Mouse (Mus musculus): Measurements from ENCODE around the gene Krt2. TPM values are rescaled to one million over a fixed set of nuclear protein-coding genes. Genes with fewer than 3 reads are reported as not detected.

The Krt2 gene
- 0.03 TPM in 1 of 2 replicates, not detected in the other for polyA plus RNA-seq (2012; rRNA removed)

GRCm38 (mm10) chr15:101817875-101818274 lies at the start of gene Krt2:
Gene Krt2, minus strand, starts transcription at chr15:101818169.

GRCm38 (mm10) chr15:101850694-101851093 lies 32.7 kb upstream of the Krt2 start, which contains the start of gene Krt1:
Gene Krt1, minus strand, starts transcription at chr15:101850794.

GRCm38 (mm10) chr15:101802296-101802835 lies 15.6 kb downstream of the Krt2 start, which contains the start of gene Krt73:
Gene Krt73, minus strand, starts transcription at chr15:101802346.

GRCm38 (mm10) chr15:101786360-101786759 lies 31.6 kb downstream of the Krt2 start, which contains the start of gene Krt72:
Gene Krt72, minus strand, starts transcription at chr15:101786460.

Other genes with a start within 250 kb of the Krt2 start
- gene Krt75, start 244.3 kb downstream of the Krt2 start, polyA plus RNA-seq (2012; rRNA removed) = not detected in 2 replicates
- gene Gm5414, start 190.0 kb downstream of the Krt2 start, polyA plus RNA-seq (2012; rRNA removed) = not detected in 2 replicates
- not detected in 2 replicates for gene Gm5478, start 170.8 kb downstream of the Krt2 start, polyA plus RNA-seq (2012; rRNA removed)
- not detected in 2 replicates for gene Krt6b, start 137.9 kb downstream of the Krt2 start, polyA plus RNA-seq (2012; rRNA removed)
- gene Krt6a, start 123.9 kb downstream of the Krt2 start, polyA plus RNA-seq (2012; rRNA removed) = 0.06 TPM in 1 of 2 replicates, not detected in the other
- 0.08 and 0.44 TPM in 2 replicates for gene Krt5, start 105.3 kb downstream of the Krt2 start, polyA plus RNA-seq (2012; rRNA removed)
- not detected in 2 replicates for gene Krt71, start 75.1 kb downstream of the Krt2 start, polyA plus RNA-seq (2012; rRNA removed)
- gene Krt72, start 31.7 kb downstream of the Krt2 start, polyA plus RNA-seq (2012; rRNA removed) = not detected in 2 replicates
- not detected in 2 replicates for gene Krt73, start 15.8 kb downstream of the Krt2 start, polyA plus RNA-seq (2012; rRNA removed)
- gene Krt1, start 32.6 kb upstream of the Krt2 start, polyA plus RNA-seq (2012; rRNA removed) = 0.24 TPM in 1 of 2 replicates, not detected in the other
- not detected in 2 replicates for gene Krt77, start 51.5 kb upstream of the Krt2 start, polyA plus RNA-seq (2012; rRNA removed)
- gene Krt76, start 74.8 kb upstream of the Krt2 start, polyA plus RNA-seq (2012; rRNA removed) = not detected in 2 replicates
- gene Krt4, start 106.6 kb upstream of the Krt2 start, polyA plus RNA-seq (2012; rRNA removed) = not detected in 2 replicates
- gene Krt79, start 122.2 kb upstream of the Krt2 start, polyA plus RNA-seq (2012; rRNA removed) = 0.15 and 0.23 TPM in 2 replicates
- 0.15 and 0.17 TPM in 2 replicates for gene Krt78, start 136.1 kb upstream of the Krt2 start, polyA plus RNA-seq (2012; rRNA removed)
- gene Krt8, start 186.3 kb upstream of the Krt2 start, polyA plus RNA-seq (2012; rRNA removed) = 3,836 and 3,988 TPM in 2 replicates
- 353 and 412 TPM in 2 replicates for gene Krt18, start 210.0 kb upstream of the Krt2 start, polyA plus RNA-seq (2012; rRNA removed)